Mouse (Mus musculus) forebrain, embryonic 12.5 days (tissue): ENCODE measurements around the gene Gm17660. TPM values are rescaled to one million over a fixed set of nuclear protein-coding genes. Genes with fewer than 3 reads are reported as not detected.

Experiments
- ATAC-seq: fragments of 200-750 bp; cut with Nextera tagmentation; 2 replicates; pipeline ENCODE4 v1.8.0; 2017; ENCODE audit warnings: moderate TSS enrichment; ENCODE audit not compliant: low FRiP score
- H3K27ac ChIP-seq: fragments of 300-500 bp; sonication (generic); 2 replicates; pipeline ENCODE4 v1.5.1; 2016; ENCODE audit warnings: mild to moderate bottlenecking
- H3K27me3 ChIP-seq: fragments of 300-500 bp; sonication (generic); 2 replicates; pipeline ENCODE4 v1.6.1; 2016; ENCODE audit warnings: mild to moderate bottlenecking
- H3K36me3 ChIP-seq: fragments of 300-500 bp; sonication (generic); replicated peaks from 2 replicates; pipeline ENCODE4 v1.6.1; 2016; ENCODE audit warnings: mild to moderate bottlenecking
- H3K4me1 ChIP-seq: fragments of 300-500 bp; sonication (generic); 2 replicates; pipeline ENCODE4 v1.6.1; 2016
- H3K4me2 ChIP-seq: fragments of 300-500 bp; sonication (generic); 2 replicates; pipeline ENCODE4 v1.6.1; 2016; ENCODE audit warnings: mild to moderate bottlenecking, moderate library complexity
- H3K4me3 ChIP-seq: fragments of 300-500 bp; sonication (generic); replicated peaks from 2 replicates; pipeline ENCODE4 v1.5.1; 2016; ENCODE audit warnings: mild to moderate bottlenecking
- H3K9ac ChIP-seq: fragments of 300-500 bp; sonication (generic); 2 replicates; pipeline ENCODE4 v1.6.1; 2016; ENCODE audit warnings: mild to moderate bottlenecking
- H3K9me3 ChIP-seq: fragments of 300-500 bp; sonication (generic); 2 replicates; pipeline ENCODE4 v1.6.1; 2016
- WGBS: fragments of 180-500 bp; shearing (Covaris S2); methylation state at CpG from one replicate; pipeline ENCODE4 v1.1.7; 2016; 5-methylcytosine and 5-hydroxymethylcytosine counted together
- polyA plus RNA-seq: library from polyadenylated mRNA; unstranded; fragments of >200 nt; fragmentation: Nextera tagmentation; extraction: Ambion mirVana; gene quantifications from 2 replicates; pipeline ENCODE4 v1.2.1, GENCODE M21; 2016

Gm17660 gene
- polyA plus RNA-seq, result not detected in 2 replicates

- Histone ChIP-seq H3K4me3 (no peak within 1 kb of the TSS), H3K27me3 (peaks cover 2% of the 10 kb centered on the region; the same call in 1 of the 2 replicates), H3K4me2 (no peak within 1 kb of the TSS), H3K9me3 (no peaks in the 10 kb centered on the region), H3K9ac (no peak within 1 kb of the TSS), H3K4me1 (peaks cover 10% of the 10 kb centered on the region), H3K27ac (no peak within 1 kb of the TSS), H3K36me3 (no peaks in the 10 kb centered on the region)
- 95% methylated on average over 7 of the region's 7 CpGs for WGBS
- no peak for ATAC-seq
Measured at GRCm38 (mm10) chr5:104077508-104077907, at the start of gene Gm17660. TSS of gene Gm17660 (minus strand) at chr5:104077608.

DNA sequence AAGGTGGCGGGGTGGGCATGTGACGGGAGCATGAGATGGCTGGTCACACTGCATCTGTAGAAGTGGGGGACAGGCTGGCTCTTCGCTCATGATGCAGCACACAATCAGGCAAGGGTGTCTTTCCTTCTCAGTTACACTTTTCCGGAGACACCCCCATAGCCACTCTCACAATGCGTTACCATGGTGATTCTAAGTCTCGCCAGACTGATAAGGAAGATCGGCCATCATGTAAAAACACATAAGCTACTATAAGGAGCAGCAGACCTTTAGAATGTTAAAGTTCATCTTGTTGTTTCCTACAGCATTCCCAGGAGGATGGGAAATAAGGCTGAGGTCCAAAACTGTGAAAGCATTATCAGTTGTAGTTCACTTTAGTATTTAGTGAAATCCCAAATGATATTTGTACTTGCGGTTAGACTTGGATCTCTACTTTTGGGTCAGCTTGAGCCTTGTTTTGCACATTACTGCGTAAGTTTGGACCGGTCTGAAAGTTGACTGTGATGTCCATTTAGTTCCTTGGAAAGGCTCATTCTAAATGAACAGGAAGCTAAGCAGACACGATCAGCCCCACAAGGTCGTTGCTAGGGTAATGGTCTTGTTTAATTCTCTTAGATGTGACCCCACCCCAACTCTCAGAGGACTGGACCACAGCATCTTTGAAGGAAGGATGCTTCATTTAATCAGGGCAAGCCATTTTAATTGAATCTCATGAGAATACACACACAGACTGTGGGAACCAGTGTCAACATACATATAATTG is 49.3 kb upstream of the Gm17660 start:
- H3K9me3 ChIP-seq, result no peaks in the 10 kb centered on the region

GRCm38 (mm10) chr5:104124016-104124658 is 46.7 kb upstream of the Gm17660 start:
- H3K36me3 ChIP-seq, result no peaks in the 10 kb centered on the region
- H3K9ac ChIP-seq, result no peak overlapping the region
- no peaks in the 10 kb centered on the region for H3K27me3 ChIP-seq
- no peaks in the 10 kb centered on the region for H3K4me1 ChIP-seq
- H3K9me3 ChIP-seq, result no peaks in the 10 kb centered on the region
- no peak overlapping the region for H3K4me2 ChIP-seq
- H3K27ac ChIP-seq, result no peak overlapping the region
- no peak for ATAC-seq
- H3K4me3 ChIP-seq, result no peak overlapping the region
- 92% methylated on average over 6 of the region's 6 CpGs for WGBS

More for the DNA sequence above, 49.3 kb upstream of the Gm17660 start:
- Histone ChIP-seq H3K27ac (no peak overlapping the region), H3K4me1 (no peaks in the 10 kb centered on the region), H3K27me3 (no peaks in the 10 kb centered on the region), H3K4me3 (no peak overlapping the region), H3K36me3 (no peaks in the 10 kb centered on the region), H3K4me2 (no peak overlapping the region), H3K9ac (no peak overlapping the region)
- WGBS, result 89% methylated on average over 12 of the region's 12 CpGs
- ATAC-seq, result no peak

GRCm38 (mm10) chr5:104115890-104116289 is 38.5 kb upstream of the Gm17660 start:
- no peak overlapping the region for H3K4me2 ChIP-seq
- WGBS, result 93% methylated on average over 4 of the region's 4 CpGs
- no peak for ATAC-seq
- H3K9ac ChIP-seq, result no peak overlapping the region
- H3K4me1 ChIP-seq, result peaks cover 34% of the 10 kb centered on the region
- no peak overlapping the region for H3K27ac ChIP-seq
- H3K27me3 ChIP-seq, result 0 out of 2 replicates have a peak, but pooled peaks cover 4% of the 10 kb centered on the region
- no peaks in the 10 kb centered on the region for H3K9me3 ChIP-seq
- H3K36me3 ChIP-seq, result no peaks in the 10 kb centered on the region
- no peak overlapping the region for H3K4me3 ChIP-seq

DNA sequence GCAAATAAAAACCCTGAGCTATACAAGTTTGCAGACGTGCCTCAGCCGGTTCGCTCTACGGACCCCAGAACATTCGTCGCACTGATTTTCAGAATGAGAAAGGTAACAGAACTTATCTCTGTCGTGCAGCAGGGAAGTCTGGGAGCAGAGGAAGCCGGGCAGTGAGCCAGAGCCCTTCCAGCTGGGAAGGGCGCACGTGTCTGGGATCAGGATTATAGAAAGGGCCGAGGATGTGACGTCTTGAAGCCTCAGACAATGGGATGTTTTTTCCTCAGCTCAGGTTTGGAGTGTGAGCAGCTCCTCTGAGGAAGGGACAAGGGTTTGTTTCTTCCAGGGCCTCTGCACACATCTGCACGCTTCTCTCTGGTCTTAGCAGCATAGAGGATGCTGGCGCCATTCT is 37.7 kb upstream of the Gm17660 start:
- 67% methylated on average over 14 of the region's 14 CpGs for WGBS
- 0 out of 2 replicates have a peak, but pooled peaks cover 4% of the 10 kb centered on the region for H3K27me3 ChIP-seq
- no peak overlapping the region for H3K4me3 ChIP-seq
- no peak overlapping the region for H3K27ac ChIP-seq
- H3K9ac ChIP-seq, result no peak overlapping the region
- H3K9me3 ChIP-seq, result no peaks in the 10 kb centered on the region
- H3K4me1 ChIP-seq, result peaks cover 42% of the 10 kb centered on the region
- H3K36me3 ChIP-seq, result no peaks in the 10 kb centered on the region
- no peak for ATAC-seq
- H3K4me2 ChIP-seq, result no peak overlapping the region

DNA sequence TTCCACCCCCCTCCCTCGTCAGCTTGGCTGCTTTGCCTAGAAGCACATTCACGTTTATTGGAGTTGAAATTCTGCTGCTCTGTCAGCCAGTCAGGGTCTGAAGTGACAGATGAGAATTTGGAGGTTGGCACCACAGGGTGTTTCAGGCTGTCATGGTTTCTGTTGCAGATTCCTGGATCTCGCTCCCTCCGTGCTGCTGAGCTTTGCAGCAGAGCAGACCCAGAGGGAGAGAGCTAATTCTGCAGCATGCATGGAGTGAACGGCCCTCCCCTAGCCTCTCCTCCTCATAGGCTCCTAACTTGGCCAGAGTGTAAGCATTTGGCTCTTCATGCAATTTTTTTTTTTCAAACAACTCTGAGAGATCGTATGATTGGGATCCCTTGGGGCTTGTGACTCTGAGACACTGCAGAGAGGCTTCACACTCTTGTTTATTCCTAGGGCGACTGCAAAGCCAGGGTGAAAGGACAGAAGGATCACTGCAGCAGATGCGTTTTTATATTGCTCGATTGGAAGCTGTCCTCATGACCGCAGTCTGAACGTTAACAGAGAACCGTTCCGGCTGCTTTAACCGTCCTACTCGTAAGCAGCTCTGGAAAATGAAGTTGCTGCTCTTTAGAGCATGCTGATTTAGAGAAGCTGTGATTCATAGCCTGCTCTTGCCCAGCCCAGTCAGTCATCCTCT is 36.2 kb upstream of the Gm17660 start, which contains the start of gene Sparcl1:
Gene Sparcl1, minus strand, starts transcription at position 243 of the 682 bp plus-strand sequence.
- Histone ChIP-seq H3K9ac (no peak within 1 kb of the TSS), H3K27me3 (0 out of 2 replicates have a peak, but pooled peaks cover 4% of the 10 kb centered on the region), H3K4me2 (peak within 1 kb of the TSS; percentile 19; the same call in 1 of the 2 replicates), H3K4me3 (no peak within 1 kb of the TSS), H3K36me3 (no peaks in the 10 kb centered on the region), H3K4me1 (peaks cover 57% of the 10 kb centered on the region), H3K9me3 (no peaks in the 10 kb centered on the region), H3K27ac (peak within 1 kb of the TSS; percentile 56; the same call in 1 of the 2 replicates)
- no peak for ATAC-seq
- WGBS, result 34% methylated on average over 15 of the region's 15 CpGs

GRCm38 (mm10) chr5:104112511-104112910 is 35.1 kb upstream of the Gm17660 start:
- 18% methylated on average over 5 of the region's 5 CpGs for WGBS
- H3K27ac ChIP-seq, result peak overlapping the region; percentile 5; the same call in 1 of the 2 replicates
- H3K4me2 ChIP-seq, result peak overlapping the region; percentile 24; the same call in 1 of the 2 replicates
- no peaks in the 10 kb centered on the region for H3K9me3 ChIP-seq
- 0 out of 2 replicates have a peak, but pooled peaks cover 4% of the 10 kb centered on the region for H3K27me3 ChIP-seq
- no peak for ATAC-seq
- peaks cover 67% of the 10 kb centered on the region for H3K4me1 ChIP-seq
- H3K9ac ChIP-seq, result no peak overlapping the region
- H3K4me3 ChIP-seq, result no peak overlapping the region
- H3K36me3 ChIP-seq, result no peaks in the 10 kb centered on the region

DNA sequence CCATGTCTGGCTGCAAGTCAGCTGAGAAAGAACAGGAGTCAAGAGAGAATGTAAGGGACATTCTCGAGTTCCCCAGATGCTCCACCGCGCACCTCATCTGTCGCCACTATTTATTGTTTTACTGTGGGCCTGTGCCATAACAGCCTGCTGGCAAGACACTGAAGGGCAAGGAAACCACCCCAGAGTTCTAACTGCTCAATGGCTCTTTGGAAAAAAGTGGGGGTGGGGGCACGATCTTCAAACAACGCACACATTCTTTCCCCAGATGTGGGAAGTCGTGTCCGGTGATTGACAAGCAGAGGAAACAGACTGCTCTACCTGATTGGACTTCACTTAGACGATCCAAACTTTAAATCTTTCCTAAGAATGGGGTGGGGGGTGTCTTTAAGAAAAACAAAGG is 34.6 kb upstream of the Gm17660 start:
- no peaks in the 10 kb centered on the region for H3K36me3 ChIP-seq
- H3K27ac ChIP-seq, result peak overlapping the region; percentile 5; the same call in 1 of the 2 replicates
- no peak overlapping the region for H3K9ac ChIP-seq
- no peak overlapping the region for H3K4me3 ChIP-seq
- 12% methylated on average over 9 of the region's 9 CpGs for WGBS
- peaks cover 69% of the 10 kb centered on the region for H3K4me1 ChIP-seq
- no peak for ATAC-seq
- no peaks in the 10 kb centered on the region for H3K9me3 ChIP-seq
- 0 out of 2 replicates have a peak, but pooled peaks cover 4% of the 10 kb centered on the region for H3K27me3 ChIP-seq
- H3K4me2 ChIP-seq, result peak overlapping the region; percentile 24

- whole genome bisulfite sequencing, result 11% methylated on average over 9 of the region's 9 CpGs
- Histone ChIP-seq H3K4me2 (peak overlapping the region; percentile 24), H3K4me1 (peaks cover 72% of the 10 kb centered on the region), H3K27me3 (no peaks in the 10 kb centered on the region), H3K27ac (peak overlapping the region; percentile 72), H3K36me3 (no peaks in the 10 kb centered on the region), H3K4me3 (no peak overlapping the region), H3K9ac (no peak overlapping the region), H3K9me3 (no peaks in the 10 kb centered on the region)
- ATAC-seq, result peak; percentile 86
Measured at GRCm38 (mm10) chr5:104110171-104110920, 32.9 kb upstream of the Gm17660 start.

DNA sequence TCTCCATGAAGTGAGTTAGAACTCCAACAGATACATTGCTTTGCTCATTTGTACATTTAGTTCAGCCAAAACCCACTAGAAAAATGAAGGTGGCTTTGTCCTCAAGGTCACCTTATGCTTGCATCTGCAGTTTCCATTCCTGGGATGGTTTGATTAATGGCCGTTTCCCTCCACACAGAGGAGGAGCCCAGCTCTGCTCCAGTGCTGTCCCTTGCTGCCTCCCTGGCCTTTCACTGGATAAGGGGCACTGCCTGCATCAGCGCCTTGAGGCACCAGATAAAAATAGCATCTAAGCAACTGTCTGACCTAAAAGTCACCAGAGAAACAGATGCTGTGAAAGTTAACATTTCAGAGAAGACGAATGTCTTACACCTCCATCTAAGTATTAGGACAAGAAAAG is 32.1 kb upstream of the Gm17660 start:
- Histone ChIP-seq H3K9me3 (no peaks in the 10 kb centered on the region), H3K4me3 (no peak overlapping the region; the same call in 1 of the 2 replicates), H3K36me3 (no peaks in the 10 kb centered on the region), H3K27ac (peak overlapping the region; percentile 80), H3K9ac (no peak overlapping the region), H3K4me1 (peaks cover 67% of the 10 kb centered on the region), H3K4me2 (peak overlapping the region; percentile 49), H3K27me3 (no peaks in the 10 kb centered on the region)
- WGBS, result 27% methylated on average over 3 of the region's 3 CpGs
- no peak for ATAC-seq

DNA sequence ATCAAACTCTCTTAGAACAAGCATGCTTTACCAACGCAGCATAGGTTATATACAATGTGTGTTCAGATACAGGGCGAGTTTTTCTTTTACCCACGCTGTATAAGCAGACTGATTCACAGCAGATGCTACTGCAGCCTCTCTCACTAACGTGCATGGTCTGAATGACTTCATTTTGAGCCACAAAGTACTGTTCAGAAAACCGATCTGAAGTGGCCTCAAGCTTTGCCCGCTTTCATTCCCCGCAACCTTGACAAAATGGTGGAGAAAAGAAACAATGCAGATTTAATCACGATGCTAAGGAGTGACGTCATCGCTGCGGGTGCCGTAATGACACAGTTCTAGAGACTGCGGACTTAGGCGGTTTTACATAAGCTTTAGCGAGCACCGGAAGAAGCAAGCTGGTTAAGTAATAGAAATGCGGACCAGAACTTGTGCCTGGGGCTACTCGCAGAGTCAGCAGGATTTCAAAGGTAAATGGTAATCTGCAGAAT is 31.5 kb upstream of the Gm17660 start:
- Histone ChIP-seq H3K4me2 (peak overlapping the region; percentile 49), H3K36me3 (no peaks in the 10 kb centered on the region), H3K27ac (peak overlapping the region; percentile 80), H3K4me1 (peaks cover 72% of the 10 kb centered on the region), H3K4me3 (peak overlapping the region; percentile 23), H3K27me3 (no peaks in the 10 kb centered on the region), H3K9ac (peak overlapping the region; percentile 17; the same call in 1 of the 2 replicates), H3K9me3 (no peaks in the 10 kb centered on the region)
- peak; percentile 57 for ATAC-seq
- 7% methylated on average over 18 of the region's 18 CpGs for WGBS
